Mouse (Mus musculus) brain, adult 2 months (tissue): ENCODE results near the gene Depp1.
A peak's percentile ranks its signal among the peaks of the same experiment; 100 is the strongest.
"Not testable (repeated sequence)": the region's sequence is repeated elsewhere in the genome, so short reads cannot be mapped to it uniquely, and the experiment has no call there.

ENCODE experiments used
- DNase-seq: peaks from one replicate; pipeline ENCODE4 v3.0.0; 2011; ENCODE audit warnings: low read depth, low spot score

Depp1 gene

DNA sequence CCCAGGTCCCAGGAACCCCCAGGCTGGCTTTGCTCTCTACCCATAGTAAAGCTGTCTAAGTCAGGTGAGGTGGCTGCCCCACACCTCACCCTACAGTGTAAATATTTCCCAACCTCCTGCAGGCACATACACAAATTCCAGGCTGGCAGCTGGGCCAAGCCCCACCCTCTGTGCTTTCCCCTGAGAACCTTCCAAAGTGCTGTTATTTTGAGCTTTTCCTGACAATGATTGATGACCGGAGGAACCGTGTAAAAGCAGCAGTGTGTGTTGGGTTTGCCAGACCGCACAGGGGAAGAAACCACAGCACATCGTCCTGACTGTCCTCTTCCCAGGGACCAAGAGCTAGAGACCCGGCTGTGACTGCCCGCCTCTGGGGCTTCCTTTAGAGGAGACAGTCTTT lies at the start of gene Depp1:
Depp1 (plus strand) TSS at position 204 of the 400 bp plus-strand sequence.
- no peak for DNase-seq

GRCm38 (mm10) chr6:116600969-116601368 lies 49.4 kb upstream of the Depp1 start:
- DNase-seq: not testable (repeated sequence)

- no peak for DNase-seq
Measured at GRCm38 (mm10) chr6:116607230-116607629, 43.2 kb upstream of the Depp1 start.

GRCm38 (mm10) chr6:116615719-116616118 lies 34.7 kb upstream of the Depp1 start:
- DNase-seq: no peak

GRCm38 (mm10) chr6:116618073-116618472 lies 32.3 kb upstream of the Depp1 start:
- no peak for DNase-seq

DNA sequence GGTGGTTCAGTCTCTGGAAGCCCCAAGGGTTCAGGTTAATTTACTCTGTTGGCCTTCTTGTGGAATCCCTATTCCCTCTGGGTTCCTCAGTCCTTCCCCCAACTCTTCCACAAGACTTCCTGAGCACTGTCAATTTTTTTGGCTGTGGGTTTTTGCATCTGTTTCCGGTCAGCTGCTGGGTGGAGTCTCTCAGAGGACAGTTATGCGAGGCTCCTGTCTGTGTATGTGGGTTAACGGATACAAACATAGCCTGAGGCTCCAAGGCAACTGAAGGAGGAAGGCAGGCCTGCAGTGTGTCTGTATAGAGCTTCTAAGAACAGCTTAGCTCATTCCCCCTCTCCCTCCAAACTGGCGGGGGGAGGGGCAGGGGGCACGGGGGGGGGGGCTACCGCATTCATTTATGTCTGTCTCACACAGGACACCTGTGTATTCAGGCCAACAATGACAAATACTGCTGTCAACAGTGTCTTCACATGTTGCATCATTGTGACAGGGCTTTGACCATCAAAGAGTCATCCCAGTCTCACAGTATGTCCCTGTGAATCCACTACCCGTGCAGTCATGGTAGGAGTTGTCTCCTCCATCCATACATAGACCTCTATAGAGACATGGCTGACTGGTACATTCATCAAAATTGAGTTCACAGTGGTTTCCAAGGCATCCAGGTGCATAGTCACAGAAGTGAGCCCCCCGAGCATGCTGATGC lies 28.9 kb upstream of the Depp1 start:
- DNase-seq: no peak

GRCm38 (mm10) chr6:116626417-116626816 lies 24.0 kb upstream of the Depp1 start:
- not testable (repeated sequence) for DNase-seq

DNA sequence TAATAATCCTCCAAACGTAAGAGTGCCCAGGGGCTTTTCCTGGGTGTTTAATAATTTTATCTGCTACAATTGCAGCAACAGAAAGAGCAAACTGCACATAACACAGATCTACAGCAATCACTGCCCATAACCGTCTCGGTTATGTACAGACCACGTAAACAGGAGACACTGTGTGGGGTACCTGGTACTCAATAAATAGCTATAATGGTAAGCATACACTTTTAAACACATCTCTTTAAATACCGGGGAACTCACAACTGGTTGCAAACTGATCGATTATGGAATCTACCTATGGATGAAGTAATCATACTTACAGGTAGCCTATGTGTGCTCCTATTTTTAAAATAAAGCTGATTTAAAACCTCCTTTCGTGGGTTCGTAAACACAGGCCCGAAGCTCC lies 22.3 kb upstream of the Depp1 start:
- DNase-seq: no peak

DNA sequence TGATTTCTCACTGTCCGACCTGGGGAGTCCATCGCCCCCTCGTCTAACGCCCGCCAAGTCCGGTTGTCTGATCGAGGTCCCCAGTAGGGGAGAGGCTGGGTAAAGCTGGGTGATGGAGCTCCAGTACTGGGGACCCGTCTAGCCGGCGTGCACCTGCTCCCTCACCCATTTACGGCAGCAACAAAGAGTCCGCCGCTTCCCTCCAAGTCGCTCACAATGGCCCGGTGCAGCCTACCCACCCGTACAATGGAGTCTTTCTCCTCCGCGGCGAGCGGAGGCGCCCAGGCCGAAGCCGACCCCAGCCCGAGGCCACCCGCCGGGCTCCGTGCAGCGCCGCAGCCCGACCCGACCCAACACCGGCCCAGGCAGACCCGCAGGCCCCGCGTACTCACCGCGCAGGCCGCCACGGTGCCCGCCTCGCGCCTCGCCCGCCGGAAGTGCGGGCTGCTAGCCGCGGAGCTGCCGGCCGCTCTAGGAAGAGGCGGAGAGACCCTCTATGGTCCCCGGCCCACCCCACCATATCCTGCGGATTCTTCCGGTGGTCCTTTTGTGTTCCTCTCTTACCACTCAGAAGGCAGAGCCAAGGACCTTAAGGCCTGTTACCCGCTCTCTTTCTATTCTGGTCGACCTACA lies 21.8 kb upstream of the Depp1 start, which contains the start of gene Zfp422:
Zfp422 (minus strand) TSS at position 461 of the 633 bp plus-strand sequence.
- peak; percentile 86 for DNase-seq

DNA sequence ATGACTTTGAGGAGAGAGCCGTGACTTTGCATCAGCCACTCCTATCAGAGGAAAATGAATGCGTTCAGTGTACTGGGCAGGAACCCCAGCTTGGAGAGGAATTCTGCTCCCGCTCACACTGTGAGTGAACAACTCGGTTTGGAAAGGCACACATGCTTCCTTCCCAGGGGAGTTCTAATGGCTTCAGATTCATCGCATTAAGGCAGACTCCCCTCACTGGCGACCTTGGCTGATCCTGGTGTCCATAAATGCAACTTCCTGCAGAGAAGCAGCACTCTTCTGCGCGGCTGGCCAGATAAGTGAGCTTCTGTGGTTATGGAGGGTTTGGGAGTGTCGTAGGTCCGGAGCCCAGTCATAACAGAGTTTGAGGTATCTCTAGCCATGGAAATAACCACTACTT lies 20.6 kb upstream of the Depp1 start:
- no peak for DNase-seq

- DNase-seq: peak; percentile 87
Measured at GRCm38 (mm10) chr6:116632129-116632528, 18.3 kb upstream of the Depp1 start.

GRCm38 (mm10) chr6:116633741-116634695 lies 16.4 kb upstream of the Depp1 start:
- DNase-seq: no peak

DNA sequence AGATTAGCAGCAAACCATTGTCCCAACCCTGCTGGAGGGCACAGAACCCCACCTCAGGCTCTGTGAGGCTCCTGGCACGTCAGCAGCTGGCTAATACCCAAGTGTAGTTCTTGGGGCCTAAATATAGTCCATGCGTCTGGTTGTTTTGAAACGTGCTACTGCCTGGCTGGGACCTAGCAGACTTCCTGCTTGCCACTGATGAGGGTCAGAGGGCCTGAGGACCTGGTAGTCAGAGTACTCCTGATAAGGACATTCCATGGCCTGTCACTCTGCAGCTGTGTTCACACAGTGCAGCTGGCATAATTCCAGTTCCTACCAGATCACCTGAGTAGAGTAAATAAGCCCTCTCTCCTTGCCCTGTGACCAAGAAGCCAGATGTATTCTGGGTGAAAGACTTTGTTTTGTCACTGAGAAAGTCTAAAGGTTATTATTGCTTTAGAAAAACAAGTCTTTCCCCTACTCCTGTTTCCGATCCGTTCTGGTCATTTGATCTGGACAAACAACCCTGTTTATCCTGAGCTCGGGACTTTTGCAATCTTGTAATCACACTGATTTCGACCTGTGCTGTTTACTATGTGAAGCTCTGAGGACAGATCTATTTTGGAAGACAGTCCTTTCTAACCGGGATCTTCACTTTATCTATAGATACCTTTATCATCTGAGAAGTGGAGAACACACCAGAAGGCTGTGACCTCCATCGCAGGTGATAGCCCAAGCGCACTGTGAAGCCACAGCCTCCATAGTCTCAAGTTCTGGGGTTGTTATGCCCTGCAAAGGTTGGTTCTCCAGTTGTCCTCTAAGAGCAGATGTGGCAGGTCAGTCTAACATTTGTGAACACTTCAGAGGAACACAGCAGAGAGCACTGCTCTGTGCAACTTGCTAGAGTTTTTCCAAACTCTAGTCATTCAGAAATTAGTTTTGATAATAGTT lies 14.9 kb upstream of the Depp1 start:
- peak; percentile 21 for DNase-seq

GRCm38 (mm10) chr6:116636581-116637235 lies 13.7 kb upstream of the Depp1 start:
- no peak for DNase-seq

GRCm38 (mm10) chr6:116637496-116637895 lies 12.9 kb upstream of the Depp1 start:
- no peak for DNase-seq

DNA sequence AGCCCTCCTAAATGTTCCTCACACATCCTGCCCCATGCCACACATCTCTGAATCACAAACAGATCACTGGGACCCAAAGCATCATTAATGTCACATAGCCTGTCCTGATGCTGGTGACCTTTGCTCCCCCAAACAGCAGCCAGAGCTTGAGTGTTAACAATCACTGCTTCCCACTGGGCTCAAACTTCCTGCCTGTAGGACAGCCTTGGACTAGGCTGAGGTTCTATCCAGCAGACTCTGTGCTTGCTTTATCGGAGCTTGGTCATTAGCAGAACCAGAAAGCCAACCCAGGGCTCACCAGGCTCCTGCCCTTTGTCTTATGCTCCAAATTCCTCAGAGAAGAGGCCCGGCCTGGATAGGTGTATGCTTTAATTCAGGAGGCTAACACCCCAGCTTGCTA lies 11.5 kb upstream of the Depp1 start:
- no peak for DNase-seq

DNA sequence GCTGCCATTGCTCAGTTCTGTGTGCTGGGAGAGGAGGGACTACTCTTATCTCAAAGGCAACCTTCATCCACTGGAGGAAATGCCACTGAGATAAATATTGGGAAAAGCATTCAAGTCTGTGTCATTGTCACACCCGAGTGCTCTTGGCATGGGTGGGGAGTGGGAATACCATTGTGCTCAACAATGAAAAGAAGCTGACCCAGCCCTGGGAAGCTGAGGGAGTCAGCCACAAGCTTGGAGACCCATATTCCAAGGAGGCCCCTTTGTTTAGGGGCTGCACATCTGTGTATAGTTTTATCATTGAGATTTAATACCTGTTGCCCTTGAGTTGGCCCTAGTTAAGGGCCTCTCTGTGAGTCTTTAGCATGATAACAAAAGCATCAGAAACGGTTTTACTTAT lies 10.7 kb upstream of the Depp1 start:
- no peak for DNase-seq

GRCm38 (mm10) chr6:116642942-116643341 lies 7.5 kb upstream of the Depp1 start:
- DNase-seq: peak; percentile 76

DNA sequence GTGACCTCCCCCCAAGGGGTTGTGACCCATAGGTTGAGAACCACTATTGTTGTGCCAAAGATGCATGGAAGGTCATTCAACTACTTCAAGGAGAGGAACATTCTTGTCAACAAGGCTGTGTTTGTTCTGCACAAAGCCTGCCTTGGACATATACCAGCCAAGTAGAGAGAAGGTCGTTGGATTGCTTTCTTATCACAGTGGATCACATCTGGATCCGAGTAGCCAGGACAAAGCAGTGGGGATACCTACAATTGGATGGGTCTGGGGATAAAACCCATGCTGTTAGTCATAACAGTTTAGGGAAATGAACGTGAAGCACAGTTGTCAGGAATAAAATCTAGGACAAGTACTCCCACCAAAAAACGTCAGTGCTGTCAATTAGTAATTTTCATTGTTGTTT lies 6.5 kb upstream of the Depp1 start:
- no peak for DNase-seq

DNA sequence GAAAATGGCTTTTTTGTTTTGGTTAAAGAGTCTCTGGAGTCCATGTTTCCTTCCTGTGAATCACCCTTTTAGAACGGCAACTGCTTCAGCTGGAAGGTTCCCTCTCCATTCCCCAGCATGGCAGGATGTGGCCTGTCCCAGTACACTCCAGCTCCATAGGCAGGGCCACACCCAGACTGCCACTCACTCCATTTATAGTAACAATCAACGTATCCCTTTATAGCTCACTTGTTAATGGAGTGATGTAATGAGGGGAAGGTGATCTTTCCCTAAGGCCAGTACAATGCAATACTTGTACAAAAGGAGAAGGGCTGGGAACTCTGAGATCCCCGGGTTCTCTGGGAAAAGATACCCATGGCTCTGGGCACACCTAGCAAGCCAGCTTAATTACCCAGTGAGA lies 6.1 kb upstream of the Depp1 start:
- DNase-seq: no peak

DNA sequence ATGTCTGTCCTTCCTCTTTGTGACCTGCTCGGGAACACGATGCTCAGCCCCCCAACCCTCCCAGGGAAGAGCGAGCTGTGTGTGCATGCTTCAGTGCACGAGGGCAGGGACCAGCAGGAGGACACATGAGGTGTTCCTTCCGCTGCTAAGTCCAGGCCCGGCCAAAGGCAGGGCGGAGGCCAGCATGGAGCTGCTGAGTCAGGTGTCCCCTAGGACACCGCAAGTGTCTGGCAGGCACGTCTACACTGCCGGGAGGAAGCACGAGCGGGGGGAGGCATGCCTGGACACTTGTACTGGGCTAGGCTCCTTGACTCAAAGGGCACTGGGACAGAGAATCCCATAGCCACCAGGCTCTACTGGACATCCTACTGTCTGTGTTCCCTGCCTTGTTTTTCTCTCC lies 2.6 kb upstream of the Depp1 start:
- no peak for DNase-seq
